Mouse (Mus musculus): Measurements from ENCODE around the gene Tjp2. TPM values are rescaled to one million over a fixed set of nuclear protein-coding genes. Genes with fewer than 3 reads are reported as not detected.

Tjp2 gene
- polyA plus RNA-seq, 1 experiment from 2014 or later: 18.1 TPM

GRCm38 (mm10) chr19:24216771-24217170 is 8.1 kb downstream of the Tjp2 start:
- Histone ChIP-seq H3K36me3 (ENCODE audit: control insufficient read depth, insufficient read depth, low read length) (no peaks in the 10 kb centered on the region), H3K4me2 (replicated peaks; ENCODE audit: low read depth, low read length) (no peak overlapping the region), H3K27me3 (ENCODE audit: control insufficient read depth, insufficient read depth, low read length) (no peaks in the 10 kb centered on the region), H3K27ac (ENCODE audit: low read depth, low read length) (no peak overlapping the region), H3K4me1 (replicated peaks; ENCODE audit: control insufficient read depth, insufficient read depth, low read length) (no peaks in the 10 kb centered on the region), H3K9me3 (ENCODE audit: control insufficient read depth, low read length) (no peaks in the 10 kb centered on the region), H3K4me3 (ENCODE audit: low read depth, low read length) (no peak overlapping the region), H3K9ac (ENCODE audit: low read depth, low read length) (no peak overlapping the region)
- WGBS: 77% methylated on average over 9 of the region's 9 CpGs
- no peak for ATAC-seq (ENCODE audit: low FRiP score)
- peak; percentile 39 for DNase-seq (ENCODE audit: low spot score)

- 83% methylated on average over 7 of the region's 7 CpGs for WGBS
- H3K27me3 ChIP-seq (ENCODE audit: control insufficient read depth, insufficient read depth, low read length): no peaks in the 10 kb centered on the region
- no peaks in the 10 kb centered on the region for H3K9me3 ChIP-seq (ENCODE audit: control insufficient read depth, low read length)
- H3K36me3 ChIP-seq (ENCODE audit: control insufficient read depth, insufficient read depth, low read length): no peaks in the 10 kb centered on the region
- DNase-seq (ENCODE audit: low spot score) (no peak), ATAC-seq (ENCODE audit: low FRiP score) (no peak)
- no peak overlapping the region for H3K4me2 ChIP-seq (replicated peaks; ENCODE audit: low read depth, low read length)
- H3K4me3 ChIP-seq (ENCODE audit: low read depth, low read length): no peak overlapping the region
- H3K4me1 ChIP-seq (replicated peaks; ENCODE audit: control insufficient read depth, insufficient read depth, low read length): no peaks in the 10 kb centered on the region
- H3K9ac ChIP-seq (ENCODE audit: low read depth, low read length): no peak overlapping the region
- no peak overlapping the region for H3K27ac ChIP-seq (ENCODE audit: low read depth, low read length)
These were observed 9.9 kb downstream of the Tjp2 start for GRCm38 (mm10) chr19:24214939-24215338.

GRCm38 (mm10) chr19:24213299-24213698 is 11.5 kb downstream of the Tjp2 start:
- Histone ChIP-seq H3K4me2 (replicated peaks; ENCODE audit: low read depth, low read length) (no peak overlapping the region), H3K27ac (ENCODE audit: low read depth, low read length) (no peak overlapping the region), H3K36me3 (ENCODE audit: control insufficient read depth, insufficient read depth, low read length) (no peaks in the 10 kb centered on the region), H3K27me3 (ENCODE audit: control insufficient read depth, insufficient read depth, low read length) (no peaks in the 10 kb centered on the region), H3K9me3 (ENCODE audit: control insufficient read depth, low read length) (no peaks in the 10 kb centered on the region), H3K9ac (ENCODE audit: low read depth, low read length) (no peak overlapping the region), H3K4me3 (ENCODE audit: low read depth, low read length) (no peak overlapping the region), H3K4me1 (replicated peaks; ENCODE audit: control insufficient read depth, insufficient read depth, low read length) (no peaks in the 10 kb centered on the region)
- DNase-seq (ENCODE audit: low spot score): peak; percentile 44
- ATAC-seq (ENCODE audit: low FRiP score): peak; percentile 19; the same call in 1 of the 2 replicates
- WGBS: 39% methylated on average over 7 of the region's 7 CpGs

GRCm38 (mm10) chr19:24212552-24213249 is 12.1 kb downstream of the Tjp2 start:
- no peak overlapping the region for H3K4me3 ChIP-seq (ENCODE audit: low read depth, low read length)
- no peaks in the 10 kb centered on the region for H3K4me1 ChIP-seq (replicated peaks; ENCODE audit: control insufficient read depth, insufficient read depth, low read length)
- H3K9ac ChIP-seq (ENCODE audit: low read depth, low read length): no peak overlapping the region
- no peaks in the 10 kb centered on the region for H3K36me3 ChIP-seq (ENCODE audit: control insufficient read depth, insufficient read depth, low read length)
- H3K4me2 ChIP-seq (replicated peaks; ENCODE audit: low read depth, low read length): no peak overlapping the region
- no peaks in the 10 kb centered on the region for H3K9me3 ChIP-seq (ENCODE audit: control insufficient read depth, low read length)
- WGBS: 82% methylated on average over 12 of the region's 12 CpGs
- no peak for ATAC-seq (ENCODE audit: low FRiP score)
- H3K27me3 ChIP-seq (ENCODE audit: control insufficient read depth, insufficient read depth, low read length): no peaks in the 10 kb centered on the region
- no peak overlapping the region for H3K27ac ChIP-seq (ENCODE audit: low read depth, low read length)
- DNase-seq (ENCODE audit: low spot score): no peak

- H3K4me3 ChIP-seq (ENCODE audit: low read depth, low read length): no peak overlapping the region
- H3K4me1 ChIP-seq (replicated peaks; ENCODE audit: control insufficient read depth, insufficient read depth, low read length): no peaks in the 10 kb centered on the region
- no peaks in the 10 kb centered on the region for H3K36me3 ChIP-seq (ENCODE audit: control insufficient read depth, insufficient read depth, low read length)
- H3K27me3 ChIP-seq (ENCODE audit: control insufficient read depth, insufficient read depth, low read length): no peaks in the 10 kb centered on the region
- H3K4me2 ChIP-seq (replicated peaks; ENCODE audit: low read depth, low read length): no peak overlapping the region
- H3K9ac ChIP-seq (ENCODE audit: low read depth, low read length): no peak overlapping the region
- ATAC-seq (ENCODE audit: low FRiP score) (no peak), DNase-seq (ENCODE audit: low spot score) (no peak)
- 81% methylated on average over 10 of the region's 10 CpGs for WGBS
- no peaks in the 10 kb centered on the region for H3K9me3 ChIP-seq (ENCODE audit: control insufficient read depth, low read length)
- H3K27ac ChIP-seq (ENCODE audit: low read depth, low read length): no peak overlapping the region
These were observed 13.7 kb downstream of the Tjp2 start for GRCm38 (mm10) chr19:24211168-24211567.

- Histone ChIP-seq H3K9ac (ENCODE audit: low read depth, low read length) (no peak overlapping the region), H3K4me3 (ENCODE audit: low read depth, low read length) (no peak overlapping the region), H3K27ac (ENCODE audit: low read depth, low read length) (no peak overlapping the region), H3K4me1 (replicated peaks; ENCODE audit: control insufficient read depth, insufficient read depth, low read length) (no peaks in the 10 kb centered on the region), H3K27me3 (ENCODE audit: control insufficient read depth, insufficient read depth, low read length) (no peaks in the 10 kb centered on the region), H3K36me3 (ENCODE audit: control insufficient read depth, insufficient read depth, low read length) (no peaks in the 10 kb centered on the region), H3K9me3 (ENCODE audit: control insufficient read depth, low read length) (no peaks in the 10 kb centered on the region), H3K4me2 (replicated peaks; ENCODE audit: low read depth, low read length) (no peak overlapping the region)
- 95% methylated on average over 15 of the region's 15 CpGs for WGBS
- no peak for ATAC-seq (ENCODE audit: low FRiP score)
- DNase-seq (ENCODE audit: low spot score): no peak
These were observed 15.3 kb downstream of the Tjp2 start for GRCm38 (mm10) chr19:24209516-24209915.

- WGBS: 76% methylated on average over 1 of the region's 1 CpGs
- Histone ChIP-seq H3K4me2 (replicated peaks; ENCODE audit: low read depth, low read length) (no peak overlapping the region), H3K9me3 (ENCODE audit: control insufficient read depth, low read length) (no peaks in the 10 kb centered on the region), H3K27me3 (ENCODE audit: control insufficient read depth, insufficient read depth, low read length) (no peaks in the 10 kb centered on the region), H3K4me3 (ENCODE audit: low read depth, low read length) (no peak overlapping the region), H3K36me3 (ENCODE audit: control insufficient read depth, insufficient read depth, low read length) (no peaks in the 10 kb centered on the region), H3K9ac (ENCODE audit: low read depth, low read length) (no peak overlapping the region), H3K4me1 (replicated peaks; ENCODE audit: control insufficient read depth, insufficient read depth, low read length) (no peaks in the 10 kb centered on the region), H3K27ac (ENCODE audit: low read depth, low read length) (no peak overlapping the region)
- no peak for ATAC-seq (ENCODE audit: low FRiP score)
- no peak for DNase-seq (ENCODE audit: low spot score)
These were observed 16.9 kb downstream of the Tjp2 start for GRCm38 (mm10) chr19:24207967-24208366.

GRCm38 (mm10) chr19:24205001-24205400 is 19.8 kb downstream of the Tjp2 start:
- H3K27ac ChIP-seq (ENCODE audit: low read depth, low read length): no peak overlapping the region
- H3K4me3 ChIP-seq (ENCODE audit: low read depth, low read length): no peak overlapping the region
- WGBS: 56% methylated on average over 1 of the region's 1 CpGs
- H3K36me3 ChIP-seq (ENCODE audit: control insufficient read depth, insufficient read depth, low read length): no peaks in the 10 kb centered on the region
- DNase-seq (ENCODE audit: low spot score) (no peak), ATAC-seq (ENCODE audit: low FRiP score) (no peak)
- H3K4me2 ChIP-seq (replicated peaks; ENCODE audit: low read depth, low read length): no peak overlapping the region
- H3K9me3 ChIP-seq (ENCODE audit: control insufficient read depth, low read length): no peaks in the 10 kb centered on the region
- H3K27me3 ChIP-seq (ENCODE audit: control insufficient read depth, insufficient read depth, low read length): no peaks in the 10 kb centered on the region
- H3K4me1 ChIP-seq (replicated peaks; ENCODE audit: control insufficient read depth, insufficient read depth, low read length): no peaks in the 10 kb centered on the region
- no peak overlapping the region for H3K9ac ChIP-seq (ENCODE audit: low read depth, low read length)

- Histone ChIP-seq H3K9ac (ENCODE audit: low read depth, low read length) (no peak overlapping the region), H3K36me3 (ENCODE audit: control insufficient read depth, insufficient read depth, low read length) (no peaks in the 10 kb centered on the region), H3K9me3 (ENCODE audit: control insufficient read depth, low read length) (no peaks in the 10 kb centered on the region), H3K4me1 (replicated peaks; ENCODE audit: control insufficient read depth, insufficient read depth, low read length) (no peaks in the 10 kb centered on the region), H3K27ac (ENCODE audit: low read depth, low read length) (no peak overlapping the region), H3K27me3 (ENCODE audit: control insufficient read depth, insufficient read depth, low read length) (no peaks in the 10 kb centered on the region), H3K4me2 (replicated peaks; ENCODE audit: low read depth, low read length) (no peak overlapping the region), H3K4me3 (ENCODE audit: low read depth, low read length) (no peak overlapping the region)
- WGBS: 86% methylated on average over 3 of the region's 5 CpGs
- ATAC-seq (ENCODE audit: low FRiP score): no peak
- no peak for DNase-seq (ENCODE audit: low spot score)
These were observed 23.0 kb downstream of the Tjp2 start for GRCm38 (mm10) chr19:24201848-24202247.
